Comparison of ENCODE assay signal across 8 mouse cellular contexts in the genomic region with DNA sequence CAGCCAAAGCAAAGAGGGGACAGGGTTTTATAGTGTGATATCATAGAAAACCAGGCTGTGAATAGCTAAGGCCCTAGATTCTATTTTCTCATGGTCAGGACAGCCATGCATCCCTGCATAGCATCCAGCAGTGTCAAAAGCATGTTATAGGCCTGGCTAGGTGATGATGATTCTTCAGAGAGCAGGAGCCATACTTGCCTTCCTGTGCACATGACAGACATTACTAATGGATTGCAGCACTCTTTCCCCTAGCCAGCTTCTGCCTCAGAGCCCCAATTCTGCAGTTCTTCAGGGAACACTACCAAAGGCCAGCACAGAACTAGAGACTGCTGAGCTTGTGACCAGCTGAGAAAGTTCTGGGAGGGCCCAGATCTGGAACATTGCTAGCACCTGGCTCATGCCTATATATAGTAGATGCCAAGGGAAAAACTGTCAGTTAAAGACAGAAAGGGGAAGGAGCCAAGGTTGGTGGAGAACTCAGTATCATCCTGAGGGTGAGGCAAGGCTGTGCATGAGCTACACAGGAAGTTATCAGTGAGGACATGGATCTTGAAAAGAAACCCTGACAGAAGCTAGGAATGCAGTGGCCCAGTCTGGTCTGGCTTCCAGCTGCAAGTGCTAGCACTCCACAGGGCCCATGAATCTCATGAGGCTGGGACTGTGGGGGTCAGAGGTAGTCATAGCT.
DNase-seq lines count a peak whose midpoint lies in the region; ATAC-seq and TF ChIP-seq lines count a peak whose summit lies in the region.

No protein-coding gene starts in this region.

- H3K4me1 ChIP-seq in hindbrain, embryonic 12.5 days = peaks cover 12% of the 10 kb centered on the region
- 0 out of 2 replicates have a peak, but pooled peaks cover 3% of the 10 kb centered on the region for H3K4me1 ChIP-seq in hindbrain, embryonic 14.5 days (replicated peaks; ENCODE audit: control insufficient read depth, insufficient read depth, low read length)
- H3K4me1 ChIP-seq in limb, embryonic 14.5 days (ENCODE audit: control insufficient read depth, insufficient read depth, low read length) = peaks cover 21% of the 10 kb centered on the region

- H3K9ac ChIP-seq in hindbrain, embryonic 12.5 days = no peak overlapping the region
- no peak overlapping the region for H3K9ac ChIP-seq in hindbrain, embryonic 14.5 days
- no peak overlapping the region for H3K9ac ChIP-seq in limb, embryonic 14.5 days (ENCODE audit: low read depth, low read length, severe bottlenecking)

- H3K27ac ChIP-seq in hindbrain, embryonic 12.5 days = peak overlapping the region; percentile 1; the same call in 1 of the 2 replicates
- no peak overlapping the region for H3K27ac ChIP-seq in hindbrain, embryonic 14.5 days
- H3K27ac ChIP-seq in limb, embryonic 14.5 days (replicated peaks; ENCODE audit: low read depth, low read length) = peak overlapping the region; percentile 81

- no peaks in the 10 kb centered on the region for H3K36me3 ChIP-seq in hindbrain, embryonic 12.5 days
- H3K36me3 ChIP-seq in hindbrain, embryonic 14.5 days (replicated peaks; ENCODE audit: control insufficient read depth, insufficient read depth) = no peaks in the 10 kb centered on the region
- no peaks in the 10 kb centered on the region for H3K36me3 ChIP-seq in limb, embryonic 14.5 days (ENCODE audit: control insufficient read depth, insufficient read depth, low read length)

- no peak for ATAC-seq in hindbrain, embryonic 12.5 days (ENCODE audit: low FRiP score)
- no peak for ATAC-seq in hindbrain, embryonic 14.5 days (ENCODE audit: low FRiP score)
- ATAC-seq in limb, embryonic 14.5 days (ENCODE audit: low FRiP score, low read depth) = no peak
- ATAC-seq in erythroblast, adult 5-6 weeks (replicated peaks; ENCODE audit: low FRiP score, poor library complexity, severe bottlenecking) = no peak

- H3K9me3 ChIP-seq in hindbrain, embryonic 12.5 days (replicated peaks) = no peaks in the 10 kb centered on the region
- H3K9me3 ChIP-seq in hindbrain, embryonic 14.5 days (ENCODE audit: control insufficient read depth, low read length) = no peaks in the 10 kb centered on the region
- H3K9me3 ChIP-seq in limb, embryonic 14.5 days (ENCODE audit: control insufficient read depth, low read length) = no peaks in the 10 kb centered on the region

- no peak overlapping the region for H3K4me2 ChIP-seq in hindbrain, embryonic 12.5 days (replicated peaks)
- no peak overlapping the region for H3K4me2 ChIP-seq in hindbrain, embryonic 14.5 days (replicated peaks)
- no peak overlapping the region for H3K4me2 ChIP-seq in limb, embryonic 14.5 days (replicated peaks; ENCODE audit: low read depth, low read length, severe bottlenecking)

- DNase-seq in hindbrain, embryonic 14.5 days (ENCODE audit: low spot score) = no peak
- DNase-seq in thymus, postnatal 4 days = peak; percentile 33
- no peak for DNase-seq in thymus, adult 18-20 months
- no peak for DNase-seq in limb, embryonic 14.5 days (ENCODE audit: low spot score)
- DNase-seq in Muller cell, postnatal 12 days (ENCODE audit: inconsistent ontology term) = no peak
- DNase-seq in cerebellum, adult 8-10 months = no peak

- no peaks in the 10 kb centered on the region for H3K27me3 ChIP-seq in hindbrain, embryonic 12.5 days
- H3K27me3 ChIP-seq in hindbrain, embryonic 14.5 days (ENCODE audit: control insufficient read depth, insufficient read depth, low read length) = no peaks in the 10 kb centered on the region
- H3K27me3 ChIP-seq in limb, embryonic 14.5 days (ENCODE audit: control insufficient read depth, insufficient read depth, low read length) = no peaks in the 10 kb centered on the region

- TF ChIP-seq POLR2A in limb, embryonic 14.5 days (IDR thresholded peaks at IDR 0.05; ENCODE audit: borderline replicate concordance, extremely low read depth, insufficient read depth, insufficient read length) = no peak

- H3K4me3 ChIP-seq in hindbrain, embryonic 12.5 days = no peak overlapping the region
- H3K4me3 ChIP-seq in hindbrain, embryonic 14.5 days (replicated peaks; ENCODE audit: low read length) = no peak overlapping the region
- H3K4me3 ChIP-seq in limb, embryonic 14.5 days (replicated peaks; ENCODE audit: low read length) = no peak overlapping the region
